8 mouse cellular contexts compared by ENCODE assay signal in genomic region chr7:121034701-121035141, GRCm38 (mm10). TPM values are rescaled to one million over a fixed set of nuclear protein-coding genes. Genes with fewer than 3 reads are reported as not detected.
DNase-seq lines count a peak whose midpoint lies in the region; ATAC-seq and TF ChIP-seq lines count a peak whose summit lies in the region.

No protein-coding gene starts in this region.

- TF ChIP-seq POLR2A in myocyte (IDR thresholded peaks at IDR 0.05; ENCODE audit: insufficient read length, low read depth) = no peak

- no peak for DNase-seq in heart, embryonic 10.5 days (ENCODE audit: low spot score)
- no peak for DNase-seq in heart, adult 11 months
- DNase-seq in thymus, postnatal 4 days = peak; percentile 64
- no peak for DNase-seq in thymus, postnatal 25 days
- no peak for DNase-seq in limb, embryonic 11.5 days (ENCODE audit: low spot score)
- no peak for DNase-seq in adrenal gland, postnatal 4 days (ENCODE audit: low spot score in 2 of 2)

- peak overlapping the region; percentile 93 for H3K9ac ChIP-seq in forebrain, embryonic 15.5 days (replicated peaks)
- H3K9ac ChIP-seq in limb, embryonic 11.5 days (ENCODE audit: low read length) = peak overlapping the region; percentile 100

- under 1% methylated on average over 63 of the region's 63 CpGs for WGBS in heart, embryonic 10.5 days
- 0% methylated on average over 44 of the region's 63 CpGs for WGBS in forebrain, embryonic 15.5 days
- WGBS in limb, embryonic 11.5 days = 0% methylated on average over 46 of the region's 63 CpGs

- H3ac ChIP-seq in myocyte (ENCODE audit: control insufficient read depth, insufficient read length) = peak overlapping the region; percentile 66

- peak overlapping the region; percentile 99 for H3K27ac ChIP-seq in heart, embryonic 10.5 days
- H3K27ac ChIP-seq in forebrain, embryonic 15.5 days (replicated peaks) = peak overlapping the region; percentile 97
- H3K27ac ChIP-seq in limb, embryonic 11.5 days (replicated peaks; ENCODE audit: low read depth, low read length) = peak overlapping the region; percentile 97

- H3K9me3 ChIP-seq in heart, embryonic 10.5 days = no peaks in the 10 kb centered on the region
- H3K9me3 ChIP-seq in forebrain, embryonic 15.5 days = no peaks in the 10 kb centered on the region
- H3K9me3 ChIP-seq in limb, embryonic 11.5 days (ENCODE audit: control insufficient read depth, low read length) = no peaks in the 10 kb centered on the region

- peak; percentile 81 for ATAC-seq in forebrain, embryonic 15.5 days (replicated peaks)
- ATAC-seq in limb, embryonic 11.5 days (ENCODE audit: insufficient number of reproducible peaks, low FRiP score, low TSS enrichment, low read depth) = peak; percentile 71

- peaks cover 18% of the 10 kb centered on the region; the same call in 1 of the 2 replicates for H3K4me1 ChIP-seq in heart, embryonic 10.5 days
- H3K4me1 ChIP-seq in forebrain, embryonic 15.5 days = peaks cover 34% of the 10 kb centered on the region
- peaks cover 14% of the 10 kb centered on the region for H3K4me1 ChIP-seq in limb, embryonic 11.5 days (ENCODE audit: control insufficient read depth, insufficient read depth, low read length)

- H3K4me3 ChIP-seq in heart, embryonic 10.5 days = peak overlapping the region; percentile 99
- peak overlapping the region; percentile 76 for H3K4me3 ChIP-seq in forebrain, embryonic 15.5 days
- H3K4me3 ChIP-seq in limb, embryonic 11.5 days (ENCODE audit: low read depth, low read length) = peak overlapping the region; percentile 97
- H3K4me3 ChIP-seq in myocyte = peak overlapping the region; percentile 70

- H3K36me3 ChIP-seq in heart, embryonic 10.5 days = no peaks in the 10 kb centered on the region
- no peaks in the 10 kb centered on the region for H3K36me3 ChIP-seq in forebrain, embryonic 15.5 days
- no peaks in the 10 kb centered on the region for H3K36me3 ChIP-seq in limb, embryonic 11.5 days (ENCODE audit: control insufficient read depth, insufficient read depth, low read length)
- no peaks in the 10 kb centered on the region for H3K36me3 ChIP-seq in myocyte (ENCODE audit: control insufficient read depth, insufficient read depth)

- H3K79me2 ChIP-seq in myocyte (ENCODE audit: control insufficient read depth, insufficient read depth) = peaks cover 45% of the 10 kb centered on the region

- peak overlapping the region; percentile 62 for H3K4me2 ChIP-seq in forebrain, embryonic 15.5 days (replicated peaks)
- H3K4me2 ChIP-seq in limb, embryonic 11.5 days (ENCODE audit: low read depth, severe bottlenecking) = peak overlapping the region; percentile 72; the same call in 1 of the 2 replicates
- no peak overlapping the region for H3K4me2 ChIP-seq in myocyte (ENCODE audit: low read depth)

- H3K27me3 ChIP-seq in heart, embryonic 10.5 days (ENCODE audit: insufficient read depth, poor library complexity, severe bottlenecking) = peaks cover 20% of the 10 kb centered on the region; the same call in 1 of the 2 replicates
- H3K27me3 ChIP-seq in forebrain, embryonic 15.5 days = peaks cover 10% of the 10 kb centered on the region
- H3K27me3 ChIP-seq in limb, embryonic 11.5 days (ENCODE audit: control insufficient read depth, insufficient read depth, low read length) = no peaks in the 10 kb centered on the region
- no peaks in the 10 kb centered on the region for H3K27me3 ChIP-seq in myocyte (ENCODE audit: control insufficient read depth, insufficient read depth, insufficient read length)

TF ChIP-seq in myocyte, 11 proteins besides CTCF, POLR2A, EP300 and RAD21:
- no peak for TF ChIP-seq POLR2AphosphoS2 (IDR thresholded peaks at IDR 0.05; ENCODE audit: insufficient read length, low read depth)
- no peak for TF ChIP-seq TCF12 (IDR thresholded peaks at IDR 0.05; ENCODE audit: insufficient read depth, poor library complexity, severe bottlenecking)
- no peak for TF ChIP-seq MAX (IDR thresholded peaks at IDR 0.05; ENCODE audit: low read depth)
- no peak for TF ChIP-seq REST (IDR thresholded peaks at IDR 0.05; ENCODE audit: insufficient read depth, insufficient read length)
- TF ChIP-seq CEBPB (IDR thresholded peaks at IDR 0.05; ENCODE audit: insufficient read depth, poor library complexity, severe bottlenecking) = no peak
- no peak for TF ChIP-seq MYOG (IDR thresholded peaks at IDR 0.05; ENCODE audit: control insufficient read depth in 1 of 3, insufficient read depth in 1 of 3, insufficient read length in 2 of 3, low read depth in 2 of 3)
- TF ChIP-seq E2F4 (IDR thresholded peaks at IDR 0.05; ENCODE audit: insufficient read depth) = no peak
- no peak for TF ChIP-seq MYOD1 (IDR thresholded peaks at IDR 0.05; ENCODE audit: control insufficient read depth in 1 of 3, insufficient read length in 2 of 3, low read depth in 2 of 3)
- no peak for TF ChIP-seq USF1 (IDR thresholded peaks at IDR 0.05; ENCODE audit: low read depth)
- no peak for TF ChIP-seq SRF (IDR thresholded peaks at IDR 0.05; ENCODE audit: control insufficient read depth, insufficient read length, low read depth)
- no peak for TF ChIP-seq TCF3 (IDR thresholded peaks at IDR 0.05; ENCODE audit: insufficient read length, low read depth)

RNA-seq across cellular contexts. Expression of gene Mettl9, which starts 0.5 kb away (rescaled TPM):
- polyA plus RNA-seq in heart, embryonic 10.5 days (2016; fragmentation: Nextera tagmentation; extraction: Ambion mirVana) = 93.7 and 135 TPM in 2 replicates
- polyA plus RNA-seq in forebrain, embryonic 15.5 days (2015; fragmentation: Nextera tagmentation; extraction: Ambion mirVana) = 214 and 232 TPM in 2 replicates
- 294 and 297 TPM in 2 replicates for polyA plus RNA-seq in limb, embryonic 11.5 days (2014; fragmentation: Nextera tagmentation; extraction: Ambion mirVana)
- polyA plus RNA-seq in myocyte (2012; fragmentation: generic; extraction: Trizol) = 23.5 TPM
- 100 to 1,000 TPM; 134 to 136 TPM for total RNA-seq in adrenal gland, postnatal 4 days (2021)

RNA-seq across cellular contexts. Expression of gene Igsf6, which starts 39.7 kb away (rescaled TPM):
- 0.39 and 0.92 TPM in 2 replicates for polyA plus RNA-seq in heart, embryonic 10.5 days (2016; fragmentation: Nextera tagmentation; extraction: Ambion mirVana)
- 0.79 and 1.1 TPM in 2 replicates for polyA plus RNA-seq in forebrain, embryonic 15.5 days (2015; fragmentation: Nextera tagmentation; extraction: Ambion mirVana)
- polyA plus RNA-seq in limb, embryonic 11.5 days (2014; fragmentation: Nextera tagmentation; extraction: Ambion mirVana) = 1.0 and 1.1 TPM in 2 replicates
- polyA plus RNA-seq in myocyte (2012; fragmentation: generic; extraction: Trizol) = 0.04 TPM
- 1 to 10 TPM; 3.0 to 3.4 TPM for total RNA-seq in adrenal gland, postnatal 4 days (2021)

RNA-seq across cellular contexts. Expression of gene Otoa, which starts 46.7 kb away (rescaled TPM):
- 0.04 TPM in 1 of 2 replicates, not detected in the other for polyA plus RNA-seq in heart, embryonic 10.5 days (2016; fragmentation: Nextera tagmentation; extraction: Ambion mirVana)
- 0.06 TPM in 1 of 2 replicates, not detected in the other for polyA plus RNA-seq in forebrain, embryonic 15.5 days (2015; fragmentation: Nextera tagmentation; extraction: Ambion mirVana)
- polyA plus RNA-seq in limb, embryonic 11.5 days (2014; fragmentation: Nextera tagmentation; extraction: Ambion mirVana) = 0.04 TPM in 1 of 2 replicates, not detected in the other
- polyA plus RNA-seq in myocyte (2012; fragmentation: generic; extraction: Trizol) = 0.35 TPM
- 1 to 10 TPM; 1.7 to 1.9 TPM for total RNA-seq in adrenal gland, postnatal 4 days (2021)

RNA-seq across cellular contexts. Expression of gene Mfsd13b, which starts 52.4 kb away (rescaled TPM):
- 0.11 TPM in 1 of 2 replicates, not detected in the other for polyA plus RNA-seq in heart, embryonic 10.5 days (2016; fragmentation: Nextera tagmentation; extraction: Ambion mirVana)
- 0.28 and 0.64 TPM in 2 replicates for polyA plus RNA-seq in forebrain, embryonic 15.5 days (2015; fragmentation: Nextera tagmentation; extraction: Ambion mirVana)
- 0.14 and 0.35 TPM in 2 replicates for polyA plus RNA-seq in limb, embryonic 11.5 days (2014; fragmentation: Nextera tagmentation; extraction: Ambion mirVana)
- polyA plus RNA-seq in myocyte (2012; fragmentation: generic; extraction: Trizol) = 0.04 TPM
- total RNA-seq in adrenal gland, postnatal 4 days (2021) = not detected

RNA-seq across cellular contexts. Expression of gene Cdr2, which starts 52.6 kb away (rescaled TPM):
- polyA plus RNA-seq in heart, embryonic 10.5 days (2016; fragmentation: Nextera tagmentation; extraction: Ambion mirVana) = 10.3 and 14.4 TPM in 2 replicates
- polyA plus RNA-seq in forebrain, embryonic 15.5 days (2015; fragmentation: Nextera tagmentation; extraction: Ambion mirVana) = 9.8 and 10.5 TPM in 2 replicates
- polyA plus RNA-seq in limb, embryonic 11.5 days (2014; fragmentation: Nextera tagmentation; extraction: Ambion mirVana) = 14.0 and 16.2 TPM in 2 replicates
- 9.6 TPM for polyA plus RNA-seq in myocyte (2012; fragmentation: generic; extraction: Trizol)
- total RNA-seq in adrenal gland, postnatal 4 days (2021) = 10 to 100 TPM; 11.9 to 18.0 TPM
